Mouse (Mus musculus) limb, embryonic 10.5 days (tissue): ENCODE data around the gene Ldlrap1. TPM values are rescaled to one million over a fixed set of nuclear protein-coding genes. Genes with fewer than 3 reads are reported as not detected.

Experiments used
- DNase-seq: peaks from one replicate; pipeline ENCODE4 v3.0.0-alpha.2; 2017; ENCODE audit warnings: low spot score
- H3K27ac ChIP-seq: fragments of 300-500 bp; sonication (generic); 2 replicates; pipeline ENCODE4 v1.5.1; 2016; ENCODE audit warnings: mild to moderate bottlenecking
- H3K27me3 ChIP-seq: fragments of 300-500 bp; sonication (generic); 2 replicates; pipeline ENCODE4 v1.6.1; 2016; ENCODE audit warnings: low read depth, mild to moderate bottlenecking; ENCODE audit not compliant: poor library complexity, severe bottlenecking
- H3K36me3 ChIP-seq: fragments of 300-500 bp; sonication (generic); 2 replicates; pipeline ENCODE4 v1.6.1; 2016; ENCODE audit warnings: mild to moderate bottlenecking, moderate library complexity
- H3K4me1 ChIP-seq: fragments of 300-500 bp; sonication (generic); 2 replicates; pipeline ENCODE4 v1.6.1; 2016
- H3K4me3 ChIP-seq: fragments of 300-500 bp; sonication (generic); 2 replicates; pipeline ENCODE4 v1.5.1; 2016; ENCODE audit warnings: mild to moderate bottlenecking, moderate library complexity
- H3K9me3 ChIP-seq: fragments of 300-500 bp; sonication (generic); replicated peaks from 2 replicates; pipeline ENCODE4 v1.6.1; 2016; ENCODE audit warnings: mild to moderate bottlenecking
- WGBS: fragments of 180-500 bp; shearing (Covaris S2); methylation state at CpG from one replicate; pipeline ENCODE4 v1.1.7; 2016; 5-methylcytosine and 5-hydroxymethylcytosine counted together
- polyA plus RNA-seq: library from polyadenylated mRNA; unstranded; fragments of >200 nt; fragmentation: Nextera tagmentation; extraction: Ambion mirVana; gene quantifications from 2 replicates; pipeline ENCODE4 v1.2.1, GENCODE M21; 2016

The Ldlrap1 gene
- polyA plus RNA-seq = 14.4 and 20.4 TPM in 2 replicates

- H3K9me3 ChIP-seq = no peaks in the 10 kb centered on the region
- peak within 1 kb of the TSS; percentile 88 for H3K27ac ChIP-seq
- no peaks in the 10 kb centered on the region for H3K36me3 ChIP-seq
- under 1% methylated on average over 80 of the region's 80 CpGs for WGBS
- peaks cover 54% of the 10 kb centered on the region for H3K4me1 ChIP-seq
- H3K4me3 ChIP-seq = peak within 1 kb of the TSS; percentile 82
- DNase-seq = peak; percentile 86
- H3K27me3 ChIP-seq = peaks cover 57% of the 10 kb centered on the region
Observed at GRCm38 (mm10) chr4:134767426-134768225, at the start of gene Ldlrap1. Gene Ldlrap1, minus strand, starts transcription at chr4:134768024.

- Histone ChIP-seq H3K27ac (no peak overlapping the region), H3K27me3 (no peaks in the 10 kb centered on the region), H3K4me3 (no peak overlapping the region), H3K36me3 (peaks cover 81% of the 10 kb centered on the region), H3K9me3 (no peaks in the 10 kb centered on the region), H3K4me1 (no peaks in the 10 kb centered on the region)
- DNase-seq = no peak
- 90% methylated on average over 4 of the region's 4 CpGs for WGBS
Observed at GRCm38 (mm10) chr4:134814229-134814571, 46.4 kb upstream of the Ldlrap1 start.

DNA sequence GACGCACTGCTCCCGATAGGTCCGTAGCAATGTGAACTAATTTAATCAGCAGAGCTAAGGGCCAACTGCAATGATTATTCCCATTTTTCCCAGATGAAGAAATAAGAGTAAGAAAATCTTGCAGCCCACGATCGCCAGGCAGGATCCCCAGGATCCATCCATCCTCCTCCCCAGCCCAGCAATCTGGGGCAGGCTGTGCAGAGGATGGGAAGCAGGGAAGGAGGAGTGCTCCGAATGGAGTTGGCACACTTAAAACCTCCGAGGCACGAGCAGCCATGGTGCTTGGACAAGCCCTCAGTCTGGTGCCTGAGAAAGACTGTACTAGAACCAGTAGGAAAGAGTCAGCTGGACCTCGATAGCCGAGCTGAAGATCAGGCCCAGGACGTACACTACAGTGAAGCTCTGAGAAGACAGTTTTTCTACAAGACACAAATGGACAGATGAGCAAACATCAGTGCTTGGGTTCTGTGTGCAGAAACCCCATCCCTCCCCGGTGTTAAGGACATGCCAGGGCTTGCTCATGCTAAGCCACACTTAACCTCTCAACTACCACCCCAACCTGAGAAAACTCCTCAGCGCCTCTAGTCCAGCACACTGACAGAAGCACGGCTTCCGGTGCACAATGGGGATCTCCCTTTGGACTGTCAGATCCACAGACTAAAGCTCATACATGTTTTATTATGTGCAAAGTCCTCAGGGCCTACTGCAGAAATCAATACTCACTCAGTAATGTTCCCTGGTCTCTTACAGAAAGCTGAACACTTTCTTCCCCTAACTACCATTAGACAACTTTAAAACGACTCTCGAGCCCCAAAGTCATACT, 45.8 kb upstream of the Ldlrap1 start:
- no peak for DNase-seq
- Histone ChIP-seq H3K27me3 (no peaks in the 10 kb centered on the region), H3K9me3 (no peaks in the 10 kb centered on the region), H3K4me3 (no peak overlapping the region), H3K27ac (no peak overlapping the region), H3K36me3 (peaks cover 81% of the 10 kb centered on the region), H3K4me1 (no peaks in the 10 kb centered on the region)
- 93% methylated on average over 17 of the region's 17 CpGs for WGBS

DNA sequence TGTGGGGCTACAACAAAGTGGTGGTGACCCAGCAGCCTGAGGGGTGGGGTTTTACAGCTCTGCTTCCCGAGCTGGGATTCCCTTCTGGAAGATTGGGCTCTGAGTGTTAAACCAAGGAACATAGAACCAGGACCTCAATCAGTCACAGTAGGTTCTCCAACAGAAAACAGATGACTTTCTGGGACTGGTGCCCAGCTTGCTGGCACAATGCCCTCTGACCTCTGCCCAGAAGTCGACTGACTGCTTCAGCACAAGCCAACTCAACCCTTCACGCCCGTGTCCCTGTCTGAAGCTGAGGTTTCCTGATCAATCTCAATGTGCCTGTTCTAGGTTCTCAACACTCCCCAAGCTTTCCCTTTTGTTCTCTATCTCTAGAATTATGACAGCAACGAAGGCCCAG, 36.9 kb upstream of the Ldlrap1 start:
- peaks cover 95% of the 10 kb centered on the region for H3K36me3 ChIP-seq
- WGBS = 86% methylated on average over 5 of the region's 5 CpGs
- no peak for DNase-seq
- H3K9me3 ChIP-seq = no peaks in the 10 kb centered on the region
- no peaks in the 10 kb centered on the region for H3K27me3 ChIP-seq
- no peak overlapping the region for H3K4me3 ChIP-seq
- no peak overlapping the region for H3K27ac ChIP-seq
- 0 out of 2 replicates have a peak, but pooled peaks cover 6% of the 10 kb centered on the region for H3K4me1 ChIP-seq

- Histone ChIP-seq H3K27me3 (no peaks in the 10 kb centered on the region), H3K4me3 (no peak overlapping the region), H3K4me1 (0 out of 2 replicates have a peak, but pooled peaks cover 15% of the 10 kb centered on the region), H3K36me3 (peaks cover 75% of the 10 kb centered on the region), H3K9me3 (no peaks in the 10 kb centered on the region), H3K27ac (no peak overlapping the region)
- DNase-seq = no peak
- 93% methylated on average over 3 of the region's 3 CpGs for WGBS
Observed at GRCm38 (mm10) chr4:134802765-134803164, 34.9 kb upstream of the Ldlrap1 start.

DNA sequence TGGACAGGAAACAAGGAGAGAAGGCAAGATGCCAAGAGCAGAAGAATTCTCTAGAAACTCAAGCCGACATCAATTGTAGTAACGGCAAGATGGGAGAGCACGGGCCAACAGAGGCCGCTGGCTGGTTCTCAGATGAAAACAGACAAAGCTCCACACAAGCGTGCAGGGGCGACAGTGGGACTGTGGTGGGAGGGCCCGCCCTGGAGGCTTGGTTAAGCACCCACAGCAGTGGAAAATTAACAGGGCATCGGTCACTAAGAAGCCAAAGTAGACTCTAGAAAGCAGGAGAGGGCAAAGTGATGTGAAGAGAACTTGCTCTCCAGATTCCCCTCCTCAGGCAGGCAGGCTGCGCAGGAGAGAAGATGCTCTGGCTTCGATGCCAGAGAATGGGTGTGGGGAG, 34.3 kb upstream of the Ldlrap1 start:
- Histone ChIP-seq H3K9me3 (no peaks in the 10 kb centered on the region), H3K27me3 (no peaks in the 10 kb centered on the region), H3K4me1 (0 out of 2 replicates have a peak, but pooled peaks cover 16% of the 10 kb centered on the region), H3K27ac (no peak overlapping the region), H3K4me3 (no peak overlapping the region), H3K36me3 (peaks cover 69% of the 10 kb centered on the region)
- 95% methylated on average over 10 of the region's 10 CpGs for WGBS
- DNase-seq = no peak

GRCm38 (mm10) chr4:134800693-134801092, 32.9 kb upstream of the Ldlrap1 start:
- no peak for DNase-seq
- Histone ChIP-seq H3K27me3 (no peaks in the 10 kb centered on the region), H3K9me3 (no peaks in the 10 kb centered on the region), H3K27ac (no peak overlapping the region), H3K4me1 (0 out of 2 replicates have a peak, but pooled peaks cover 24% of the 10 kb centered on the region), H3K4me3 (no peak overlapping the region), H3K36me3 (peaks cover 54% of the 10 kb centered on the region)
- WGBS = 80% methylated on average over 10 of the region's 10 CpGs

DNA sequence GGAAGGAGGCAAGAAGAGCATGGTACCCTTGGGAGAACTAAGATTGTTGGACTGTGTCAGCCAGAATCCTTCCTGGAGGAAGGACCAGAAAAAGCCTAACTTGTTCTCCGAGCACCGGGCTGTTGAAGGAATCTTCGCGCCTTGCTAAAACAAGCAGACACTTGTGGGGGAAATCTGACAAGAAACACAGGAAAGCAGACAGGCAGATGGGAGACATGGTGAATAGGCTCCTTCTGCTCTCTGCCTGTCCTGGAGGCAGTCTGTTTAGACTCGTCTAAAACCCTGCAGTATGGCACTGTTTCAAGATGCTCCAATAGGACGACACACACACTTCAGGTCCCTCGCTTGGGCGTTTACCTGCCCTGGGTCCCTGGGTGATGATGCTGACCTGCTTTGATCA, 32.3 kb upstream of the Ldlrap1 start:
- no peak for DNase-seq
- Histone ChIP-seq H3K4me3 (no peak overlapping the region), H3K27me3 (no peaks in the 10 kb centered on the region), H3K4me1 (0 out of 2 replicates have a peak, but pooled peaks cover 24% of the 10 kb centered on the region), H3K27ac (no peak overlapping the region), H3K36me3 (peaks cover 48% of the 10 kb centered on the region), H3K9me3 (no peaks in the 10 kb centered on the region)
- 80% methylated on average over 8 of the region's 8 CpGs for WGBS

- no peaks in the 10 kb centered on the region for H3K9me3 ChIP-seq
- 0 out of 2 replicates have a peak, but pooled peaks cover 24% of the 10 kb centered on the region for H3K4me1 ChIP-seq
- H3K27ac ChIP-seq = no peak overlapping the region
- no peak overlapping the region for H3K4me3 ChIP-seq
- WGBS = 11% methylated on average over 4 of the region's 4 CpGs
- H3K36me3 ChIP-seq = peaks cover 40% of the 10 kb centered on the region
- no peaks in the 10 kb centered on the region for H3K27me3 ChIP-seq
- DNase-seq = peak; percentile 88
Observed at GRCm38 (mm10) chr4:134799272-134799671, 31.4 kb upstream of the Ldlrap1 start.

GRCm38 (mm10) chr4:134798861-134799260, 31.0 kb upstream of the Ldlrap1 start:
- no peak overlapping the region for H3K27ac ChIP-seq
- no peaks in the 10 kb centered on the region for H3K9me3 ChIP-seq
- no peak overlapping the region for H3K4me3 ChIP-seq
- peaks cover 36% of the 10 kb centered on the region for H3K36me3 ChIP-seq
- H3K4me1 ChIP-seq = 0 out of 2 replicates have a peak, but pooled peaks cover 24% of the 10 kb centered on the region
- 54% methylated on average over 3 of the region's 3 CpGs for WGBS
- no peak for DNase-seq
- no peaks in the 10 kb centered on the region for H3K27me3 ChIP-seq

- no peak for DNase-seq
- WGBS = 79% methylated on average over 6 of the region's 6 CpGs
- Histone ChIP-seq H3K9me3 (no peaks in the 10 kb centered on the region), H3K27me3 (no peaks in the 10 kb centered on the region), H3K4me1 (0 out of 2 replicates have a peak, but pooled peaks cover 17% of the 10 kb centered on the region), H3K36me3 (peaks cover 23% of the 10 kb centered on the region), H3K27ac (no peak overlapping the region), H3K4me3 (no peak overlapping the region)
Observed at GRCm38 (mm10) chr4:134797621-134798020, 29.8 kb upstream of the Ldlrap1 start.

GRCm38 (mm10) chr4:134796581-134797361, 28.9 kb upstream of the Ldlrap1 start:
- 27% methylated on average over 7 of the region's 7 CpGs for WGBS
- Histone ChIP-seq H3K4me3 (no peak overlapping the region), H3K27ac (no peak overlapping the region), H3K4me1 (0 out of 2 replicates have a peak, but pooled peaks cover 17% of the 10 kb centered on the region), H3K36me3 (peaks cover 15% of the 10 kb centered on the region), H3K9me3 (no peaks in the 10 kb centered on the region), H3K27me3 (no peaks in the 10 kb centered on the region)
- no peak for DNase-seq
